Mouse (Mus musculus) heart, adult 2 months (tissue): ENCODE results near the gene Mtrex. TPM values are rescaled to one million over a fixed set of nuclear protein-coding genes. Genes with fewer than 3 reads are reported as not detected.
A peak's percentile ranks its signal among the peaks of the same experiment; 100 is the strongest.

Experiments used
- DNase-seq, 2 experiments: peaks; one replicate each; pipeline ENCODE4 v3.0.0; 2021
- H3K27ac ChIP-seq: fragments of 200-600 bp; 2 replicates; pipeline ENCODE4 v1.8.1; 2022
- H3K27me3 ChIP-seq: fragments of 200-500 bp; 2 replicates; pipeline ENCODE4 v1.6.1; 2012; ENCODE audit warnings: mild to moderate bottlenecking, low read length, inconsistent platforms, mixed read lengths; ENCODE audit not compliant: control insufficient read depth, insufficient read depth
- H3K36me3 ChIP-seq: fragments of 200-500 bp; 2 replicates; pipeline ENCODE4 v1.6.1; 2012; ENCODE audit warnings: low read length, inconsistent platforms; ENCODE audit not compliant: control insufficient read depth, insufficient read depth
- H3K4me1 ChIP-seq: fragments of 200-500 bp; 2 replicates; pipeline ENCODE4 v1.6.1; 2011; ENCODE audit warnings: low read length; ENCODE audit not compliant: control insufficient read depth, insufficient read depth
- H3K4me3 ChIP-seq: fragments of 200-600 bp; 2 replicates; pipeline ENCODE4 v1.8.1; 2022
- H3K79me2 ChIP-seq: fragments of 200-500 bp; replicated peaks from 2 replicates; pipeline ENCODE4 v1.6.1; 2012; ENCODE audit warnings: mild to moderate bottlenecking, inconsistent platforms, low read length, moderate library complexity, mixed read lengths; ENCODE audit not compliant: control insufficient read depth, insufficient read depth
- H3K9ac ChIP-seq: fragments of 200-500 bp; 2 replicates; pipeline ENCODE4 v1.6.1; 2012; ENCODE audit warnings: low read depth, mild to moderate bottlenecking, control low read depth, inconsistent platforms, low read length, mixed read lengths
- CTCF ChIP-seq: fragments of 200-600 bp; IDR thresholded peaks from 2 replicates; pipeline ENCODE4 v1.8.1; 2022; ENCODE audit warnings: antibody characterized with exemption, mild to moderate bottlenecking, moderate library complexity
- EP300 ChIP-seq: fragments of 200-500 bp; IDR thresholded peaks from 2 replicates; pipeline ENCODE4 v1.6.1; 2011; ENCODE audit warnings: low read depth, low read length, control low read depth; ENCODE audit not compliant: insufficient read depth
- POLR2A ChIP-seq: fragments of 200-500 bp; IDR thresholded peaks from 2 replicates; pipeline ENCODE4 v1.6.1; 2011; ENCODE audit warnings: mild to moderate bottlenecking, low read depth, low read length, control low read depth; ENCODE audit not compliant: insufficient read depth
- WGBS: fragments of 180-500 bp; shearing (Covaris S2); methylation state at CpG from one replicate; pipeline ENCODE4 v1.1.7; 2018; 5-methylcytosine and 5-hydroxymethylcytosine counted together
- intact Hi-C: fragments of 180-260 bp; cut with DNase I; formaldehyde crosslinking; loops from one replicate; pipeline ENCODE4 v1.15.1; 2025
- polyA plus RNA-seq: library from polyadenylated mRNA; depleted of rRNA; stranded (reverse); fragments of >200 nt; gene quantifications from 2 replicates; pipeline ENCODE4 v1.2.3, GENCODE M21; 2012
- total RNA-seq, 2 experiments: library from RNA; stranded (reverse); gene quantifications; 2 replicates each; pipeline ENCODE4 v1.2.3; 2021

Mtrex gene
- total and polyA plus RNA-seq, 3 experiments: 5.5 to 28.5 (median 24.7) TPM

GRCm38 (mm10) chr13:112945900-112946299 is 18.7 kb upstream of the Mtrex start:
- intact Hi-C loops: no loop called here
- TF ChIP-seq EP300 (no peak), CTCF (no peak), POLR2A (no peak)

GRCm38 (mm10) chr13:112945312-112945711 is 18.1 kb upstream of the Mtrex start:
- Histone ChIP-seq H3K4me3 (no peak overlapping the region), H3K36me3 (no peaks in the 10 kb centered on the region), H3K27ac (no peak overlapping the region), H3K4me1 (no peaks in the 10 kb centered on the region), H3K9ac (no peak overlapping the region), H3K27me3 (no peaks in the 10 kb centered on the region), H3K79me2 (no peaks in the 10 kb centered on the region)
- DNase-seq: no peak
- TF ChIP-seq POLR2A (no peak), EP300 (no peak), CTCF (no peak)
- intact Hi-C loops: no loop called here
- WGBS: 96% methylated on average over 9 of the region's 9 CpGs

More at GRCm38 (mm10) chr13:112945900-112946299, 18.7 kb upstream of the Mtrex start:
- Histone ChIP-seq H3K27me3 (no peaks in the 10 kb centered on the region), H3K27ac (no peak overlapping the region), H3K4me3 (no peak overlapping the region), H3K4me1 (no peaks in the 10 kb centered on the region), H3K9ac (no peak overlapping the region), H3K79me2 (no peaks in the 10 kb centered on the region), H3K36me3 (no peaks in the 10 kb centered on the region)
- WGBS: 79% methylated on average over 6 of the region's 6 CpGs
- DNase-seq: no peak

DNA sequence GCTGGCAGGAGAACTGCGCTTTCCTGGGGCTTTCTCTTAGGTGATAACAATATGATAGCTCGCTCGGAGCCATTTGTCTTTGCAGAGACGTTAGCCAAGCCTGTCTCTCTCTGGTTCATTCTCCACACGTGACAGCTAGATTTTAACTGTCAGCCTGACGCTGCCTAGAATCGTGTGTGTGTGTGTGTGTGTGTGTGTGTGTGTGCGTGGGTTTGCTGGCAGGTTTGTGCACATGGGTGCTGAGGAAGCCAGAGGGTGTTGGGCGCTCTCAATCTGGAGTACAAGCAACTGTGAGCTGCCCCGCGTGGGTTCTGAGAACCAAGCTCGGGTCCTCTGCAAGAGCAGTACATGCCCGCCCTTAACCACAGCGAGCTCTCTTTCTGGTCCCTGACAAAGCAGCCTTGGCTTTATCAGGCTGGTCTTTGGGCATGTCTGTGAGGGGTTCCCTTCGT is 14.7 kb upstream of the Mtrex start:
- no peak for DNase-seq
- H3K4me3 ChIP-seq: no peak overlapping the region
- H3K9ac ChIP-seq: no peak overlapping the region
- intact Hi-C loops: no loop called here
- H3K79me2 ChIP-seq: no peaks in the 10 kb centered on the region
- TF ChIP-seq EP300 (no peak), POLR2A (no peak)
- no peak overlapping the region for H3K27ac ChIP-seq
- no peaks in the 10 kb centered on the region for H3K27me3 ChIP-seq
- 65% methylated on average over 15 of the region's 15 CpGs for WGBS
- no peaks in the 10 kb centered on the region for H3K36me3 ChIP-seq
- H3K4me1 ChIP-seq: no peaks in the 10 kb centered on the region

- no peak for DNase-seq
- no peaks in the 10 kb centered on the region for H3K4me1 ChIP-seq
- no peaks in the 10 kb centered on the region for H3K36me3 ChIP-seq
- H3K27me3 ChIP-seq: no peaks in the 10 kb centered on the region
- no peak overlapping the region for H3K4me3 ChIP-seq
- TF ChIP-seq CTCF: no peak
- no peak for TF ChIP-seq POLR2A
- TF ChIP-seq EP300: no peak
- 91% methylated on average over 8 of the region's 8 CpGs for WGBS
- no peak overlapping the region for H3K9ac ChIP-seq
- H3K79me2 ChIP-seq: no peaks in the 10 kb centered on the region
- intact Hi-C loops: no loop called here
- no peak overlapping the region for H3K27ac ChIP-seq
Measured at GRCm38 (mm10) chr13:112938130-112938529, 10.9 kb upstream of the Mtrex start.

GRCm38 (mm10) chr13:112928038-112928668 is 955 bp upstream of the Mtrex start:
- Histone ChIP-seq H3K79me2 (0 out of 2 replicates have a peak, but pooled peaks cover 2% of the 10 kb centered on the region), H3K4me3 (peak overlapping the region; percentile 83), H3K9ac (peak overlapping the region; percentile 77), H3K36me3 (0 out of 2 replicates have a peak, but pooled peaks cover 4% of the 10 kb centered on the region), H3K27ac (peak overlapping the region; percentile 72), H3K27me3 (no peaks in the 10 kb centered on the region), H3K4me1 (peaks cover 5% of the 10 kb centered on the region)
- no peak for DNase-seq
- WGBS: 4% methylated on average over 8 of the region's 8 CpGs
- TF ChIP-seq CTCF (no peak), POLR2A (no peak), EP300 (no peak)
- intact Hi-C loops: loop anchor here (5.0 kb wide), 2 partner anchors 59 to 266 kb away; partner anchors contain the start of genes Ccno and Slc38a9

DNA sequence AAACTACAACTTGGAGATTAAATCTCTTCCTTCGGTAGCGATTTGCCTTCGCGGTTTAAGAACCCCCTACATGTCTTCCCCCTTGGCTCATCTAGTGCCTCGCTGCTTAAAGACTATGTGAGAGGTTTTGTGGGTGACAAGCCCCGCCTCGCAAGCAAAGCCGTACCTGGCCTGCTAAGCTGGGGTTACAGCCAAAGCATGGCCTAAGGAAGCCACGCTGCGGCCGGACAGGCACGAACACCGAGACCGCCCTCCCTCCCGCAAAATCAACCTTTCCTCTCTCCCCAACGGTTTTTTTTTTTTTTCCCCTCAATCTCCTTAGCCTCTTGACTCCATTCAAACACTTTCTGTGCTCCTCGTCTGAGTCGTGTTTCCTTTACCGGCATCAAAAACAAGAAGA is 402 bp downstream of the Mtrex start:
- H3K27ac ChIP-seq: peak overlapping the region; percentile 72
- peaks cover 5% of the 10 kb centered on the region for H3K4me1 ChIP-seq
- H3K79me2 ChIP-seq: peaks cover 4% of the 10 kb centered on the region
- peak overlapping the region; percentile 78 for H3K9ac ChIP-seq
- peaks cover 4% of the 10 kb centered on the region; the same call in 1 of the 2 replicates for H3K36me3 ChIP-seq
- DNase-seq: peak in 1 of 2 experiments; percentile 39
- H3K4me3 ChIP-seq: peak overlapping the region; percentile 83
- intact Hi-C loops: loop anchor here (2.0 to 5.0 kb wide), 4 partner anchors 61 to 264 kb away; partner anchors contain the start of genes Ccno, Plpp1 and Slc38a9
- under 1% methylated on average over 19 of the region's 19 CpGs for WGBS
- TF ChIP-seq CTCF (no peak), EP300 (no peak), POLR2A (no peak)
- no peaks in the 10 kb centered on the region for H3K27me3 ChIP-seq
